Mouse (Mus musculus) NIH3T3 (cell line): ENCODE measurements at regions not wholly inside any gene's neighbourhood (a gene's known extent, or its start where the extent isn't known, plus 50 kb on each side); places are given as distances from the start of the nearest gene placed in this dataset.
"Not testable (repeated sequence)": the region's sequence is repeated elsewhere in the genome, so short reads cannot be mapped to it uniquely, and the experiment has no call there.

ENCODE experiments used
- DNase-seq: peaks from one replicate; pipeline ENCODE4 v3.0.0-alpha.2; 2012; ENCODE audit warnings: low read depth

DNA sequence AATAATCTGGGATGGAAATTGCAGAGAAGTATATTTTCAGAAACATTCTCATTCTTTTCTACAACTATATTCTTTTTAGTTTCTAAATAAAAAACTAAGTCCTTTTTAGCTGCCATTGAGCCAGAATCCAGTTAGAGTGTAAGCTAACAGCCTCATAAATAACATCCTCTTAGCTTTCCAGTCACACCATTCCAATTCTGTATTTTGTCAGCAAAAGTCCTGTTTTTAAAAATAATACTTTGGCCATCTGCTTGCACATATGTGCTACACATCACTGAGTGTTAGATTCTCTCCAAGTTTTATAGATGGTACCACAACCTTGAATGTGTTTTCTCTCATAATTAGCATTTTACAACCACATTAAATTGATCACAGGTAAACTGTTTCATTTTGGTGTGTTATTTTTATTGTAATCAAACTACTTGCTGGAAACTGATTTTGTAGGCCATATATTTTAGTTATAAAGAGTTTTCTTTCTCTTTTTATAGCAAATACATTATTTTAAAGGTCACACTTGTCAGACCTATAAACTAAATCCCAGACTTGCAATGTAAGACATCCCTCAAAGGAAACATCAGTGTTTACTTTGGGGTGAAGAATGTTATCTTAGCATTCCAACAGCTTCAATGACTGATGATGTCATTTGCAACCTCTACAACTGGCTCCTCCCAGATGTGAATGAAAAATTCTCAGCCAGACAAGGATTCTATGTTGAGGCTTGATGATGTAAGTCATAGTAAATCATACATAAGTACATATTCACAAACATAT, 1878.9 kb upstream of the Flrt2 start:
- no peak for DNase-seq

DNA sequence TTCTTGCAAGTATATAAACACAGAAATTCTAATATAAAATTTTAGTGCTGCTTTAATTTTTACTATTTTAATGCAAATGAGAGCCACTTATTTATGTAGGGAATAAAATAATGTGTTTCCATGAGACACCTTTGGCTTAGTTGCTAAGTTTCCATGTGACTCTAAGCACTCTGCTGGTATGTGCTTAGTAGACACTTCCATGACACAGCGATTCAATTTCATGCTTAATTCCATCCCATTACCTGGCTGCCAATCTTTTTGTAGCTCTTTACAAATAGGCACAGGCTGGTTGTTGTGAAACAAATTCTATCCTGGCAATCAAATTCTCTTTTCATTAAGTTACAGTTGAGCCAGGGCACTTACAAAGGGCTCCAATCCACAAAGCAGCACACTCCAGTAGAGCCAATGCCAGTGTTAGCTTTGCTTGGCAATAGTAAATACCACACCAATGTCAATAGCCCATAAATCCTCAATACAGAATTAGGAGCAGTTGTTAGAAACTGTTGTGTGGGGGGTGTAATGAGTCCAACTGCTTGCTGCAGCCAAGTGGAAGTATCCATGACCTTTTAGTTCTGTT, 1841.0 kb upstream of the Flrt2 start:
- no peak for DNase-seq

DNA sequence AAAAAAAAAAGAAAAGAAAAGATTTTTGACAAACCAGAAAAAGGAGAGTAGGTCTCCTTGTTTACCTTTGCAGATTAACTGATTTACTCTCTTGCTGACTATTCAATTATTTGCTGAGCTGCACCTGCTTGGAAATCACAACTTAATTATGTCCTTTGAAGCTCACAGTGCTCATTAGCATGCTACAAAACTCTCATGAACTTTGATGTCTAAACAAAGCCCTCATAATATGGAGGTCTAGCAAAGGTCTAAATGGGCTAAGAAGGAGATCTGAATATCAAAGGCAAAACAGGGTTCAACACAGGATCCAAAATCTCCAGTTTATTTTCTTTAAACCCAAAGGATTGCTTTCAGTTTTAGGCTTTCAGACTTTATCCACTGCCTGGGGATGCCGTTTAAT, 1840.4 kb upstream of the Flrt2 start:
- DNase-seq = no peak

DNA sequence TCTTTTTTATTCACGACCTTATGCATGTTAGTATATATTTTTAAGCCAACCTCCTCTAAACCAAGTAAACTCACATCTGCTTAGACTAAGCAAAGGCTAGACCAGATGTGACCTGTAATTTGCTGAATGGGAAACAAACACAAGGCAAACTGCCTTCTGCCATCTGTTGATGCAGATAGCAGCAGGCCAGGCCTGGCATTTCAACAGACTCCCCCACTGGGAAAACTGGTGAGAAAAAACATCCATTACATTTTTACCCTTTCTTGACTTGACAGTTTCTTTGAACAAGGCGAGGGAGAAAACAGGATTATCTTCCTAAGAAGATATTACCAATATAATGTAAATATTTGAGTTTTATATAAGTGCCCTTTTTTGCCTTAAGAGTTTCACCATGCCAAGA, 1806.1 kb upstream of the Flrt2 start:
- no peak for DNase-seq

DNA sequence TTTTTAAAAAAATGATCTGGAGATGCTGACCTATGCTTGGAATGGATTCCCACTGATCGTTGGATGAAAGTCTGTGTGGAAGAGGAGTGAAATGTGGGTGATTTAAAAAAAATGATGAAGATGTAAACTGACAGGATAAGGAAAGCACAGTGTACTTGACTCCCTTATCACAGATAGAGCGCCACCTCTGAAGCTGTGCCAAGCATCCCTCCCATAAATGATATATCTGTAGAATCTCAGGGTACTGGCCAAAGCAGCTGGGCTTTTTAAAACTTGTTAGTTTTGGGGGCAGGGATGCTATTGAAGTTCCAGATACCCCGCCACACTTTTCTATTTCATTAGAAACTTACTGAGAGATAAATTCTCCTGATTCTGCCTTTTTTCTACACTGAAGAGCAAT, 1801.9 kb upstream of the Flrt2 start:
- DNase-seq = no peak

DNA sequence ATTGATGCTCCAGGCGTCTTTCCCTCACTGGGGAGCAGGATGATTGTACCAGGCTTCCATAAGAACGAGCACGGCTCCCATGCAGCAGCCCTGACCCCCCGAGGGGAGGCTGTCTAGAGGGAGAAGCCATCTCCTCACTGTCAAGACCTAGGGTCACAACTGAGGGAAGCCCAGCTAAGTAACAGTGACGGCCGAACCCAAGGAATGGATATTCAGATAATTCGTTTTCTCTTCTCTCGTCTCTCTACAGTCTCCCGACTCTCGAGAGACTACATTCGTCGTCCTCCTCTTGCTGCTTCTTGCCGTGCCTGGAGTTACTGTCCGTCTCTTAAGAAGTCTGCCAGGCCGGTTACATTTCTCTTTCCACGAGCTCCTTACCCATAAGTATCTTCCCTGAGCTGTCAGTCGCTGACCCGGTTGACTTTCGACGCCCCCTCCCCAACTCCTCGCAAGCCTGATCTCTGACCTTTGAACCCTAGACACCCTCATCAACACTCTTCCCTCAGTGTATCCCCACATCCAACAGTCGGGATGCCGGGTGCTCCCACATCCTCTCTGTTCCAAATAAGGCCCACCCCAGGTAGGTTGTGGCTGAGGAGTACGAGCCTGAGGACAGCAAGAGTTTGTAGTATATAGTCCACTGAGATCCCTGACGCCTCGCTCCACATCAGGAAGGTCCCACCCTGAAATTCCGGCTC, 1763.3 kb upstream of the Flrt2 start:
- not testable (repeated sequence) for DNase-seq

DNA sequence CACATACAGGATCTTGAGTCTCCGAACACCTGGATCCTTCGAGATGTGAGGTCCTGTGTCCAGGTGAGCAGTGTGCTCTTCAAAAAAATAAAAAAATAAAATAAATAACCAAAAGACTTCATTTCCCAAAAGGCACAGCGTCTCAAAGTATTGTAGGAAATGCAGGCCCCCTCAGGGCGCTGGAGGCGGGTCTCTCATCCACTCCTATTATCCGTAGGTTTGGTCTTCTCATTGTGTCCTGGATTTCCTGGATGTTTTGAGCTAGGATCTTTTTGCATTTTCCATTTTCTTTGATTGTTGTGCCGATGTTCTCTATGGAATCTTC, 1762.8 kb upstream of the Flrt2 start:
- not testable (repeated sequence) for DNase-seq

DNA sequence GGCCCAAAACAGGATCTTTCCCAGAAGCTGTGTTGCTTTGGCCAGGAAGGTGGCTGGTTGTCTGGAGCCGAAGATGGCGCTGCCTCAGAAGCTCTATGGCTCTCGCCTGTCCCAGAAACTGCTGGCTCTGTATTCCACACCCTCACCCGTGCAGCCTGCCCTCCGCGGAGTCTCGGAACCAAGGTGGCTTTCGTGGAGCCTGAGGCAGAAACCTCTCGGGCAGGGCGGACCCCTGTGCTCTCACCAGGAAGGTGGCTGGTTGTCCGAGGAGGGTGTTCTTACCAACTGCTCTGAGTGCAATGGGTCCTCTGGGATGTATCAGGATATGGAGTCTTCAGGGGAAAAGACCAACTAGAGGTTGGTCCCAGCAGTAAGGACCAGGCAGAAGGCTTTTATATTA, 1761.8 kb upstream of the Flrt2 start:
- not testable (repeated sequence) for DNase-seq

DNA sequence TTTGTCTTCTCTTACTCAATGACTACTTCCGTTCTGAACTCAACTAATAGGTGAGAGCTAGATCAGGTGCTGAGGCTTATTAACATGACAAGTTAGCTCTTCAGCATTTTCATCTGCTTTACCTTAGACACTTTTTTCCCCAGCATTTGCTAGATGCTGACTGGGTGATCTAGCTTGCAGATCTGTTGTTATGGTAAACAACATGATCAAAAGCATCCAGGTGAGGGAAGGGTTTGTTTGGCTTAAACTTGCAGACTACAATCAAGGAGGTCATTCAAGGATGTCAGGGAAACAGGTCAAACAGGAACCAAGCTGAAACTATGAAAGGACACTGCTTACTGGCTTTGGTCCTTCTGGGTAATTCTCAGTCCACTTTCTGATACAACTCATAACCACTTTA, 1731.2 kb upstream of the Flrt2 start:
- DNase-seq = no peak

DNA sequence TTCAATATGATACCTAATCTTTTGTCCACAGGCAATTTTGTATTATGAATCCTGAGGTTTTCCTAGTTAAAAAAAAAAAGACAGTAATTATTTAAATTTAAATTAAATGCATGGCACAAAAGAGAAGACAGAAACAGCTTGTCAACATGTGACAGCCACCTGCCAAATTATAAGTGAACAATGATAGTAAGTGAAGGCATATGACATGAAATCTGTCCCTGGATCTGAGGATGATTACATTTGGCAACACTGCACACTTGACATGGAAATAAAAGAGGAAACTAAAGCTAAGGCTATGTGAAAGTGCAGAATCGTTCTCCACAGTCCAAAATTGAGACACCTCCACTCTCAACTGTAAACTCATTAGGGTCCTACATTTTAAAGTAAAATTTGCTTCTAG, 1710.7 kb upstream of the Flrt2 start:
- DNase-seq = no peak

DNA sequence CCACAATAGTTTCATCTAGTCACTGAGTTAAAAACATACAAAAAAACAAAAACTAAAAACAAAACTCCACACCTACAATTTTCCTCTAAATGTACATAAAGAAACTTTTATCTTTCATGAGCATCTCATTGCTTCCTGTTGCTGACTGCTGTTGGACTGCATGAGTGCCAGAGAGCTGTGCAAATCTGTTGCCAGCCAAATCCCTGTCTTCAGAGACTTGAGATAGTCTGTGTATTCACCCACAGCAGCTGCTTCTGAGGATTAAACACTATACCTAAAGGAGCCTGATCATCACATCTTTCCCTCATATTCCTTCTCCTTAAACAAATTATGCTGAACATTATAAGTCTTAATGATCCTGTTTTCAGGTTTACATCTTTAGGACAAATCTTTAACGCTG, 1700.5 kb upstream of the Flrt2 start:
- no peak for DNase-seq

DNA sequence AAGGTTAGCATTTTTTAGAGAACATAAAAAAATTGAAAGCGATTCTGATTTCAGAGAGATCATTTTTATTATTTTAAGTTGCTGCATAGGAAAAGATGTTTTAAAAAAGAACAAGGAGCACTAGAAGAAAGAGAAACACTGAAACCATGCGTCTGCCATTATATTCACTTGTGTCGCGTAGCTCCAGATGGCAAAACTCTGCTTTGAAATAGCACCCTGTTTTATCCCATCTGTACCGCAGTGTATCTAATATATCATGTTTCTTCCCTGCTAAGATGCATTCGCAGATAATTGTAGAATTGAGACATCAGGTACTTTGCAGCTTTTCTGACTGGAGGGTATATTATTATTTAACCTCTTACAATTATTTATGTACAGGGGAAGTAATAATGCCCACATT, 1698.2 kb upstream of the Flrt2 start:
- DNase-seq = no peak

DNA sequence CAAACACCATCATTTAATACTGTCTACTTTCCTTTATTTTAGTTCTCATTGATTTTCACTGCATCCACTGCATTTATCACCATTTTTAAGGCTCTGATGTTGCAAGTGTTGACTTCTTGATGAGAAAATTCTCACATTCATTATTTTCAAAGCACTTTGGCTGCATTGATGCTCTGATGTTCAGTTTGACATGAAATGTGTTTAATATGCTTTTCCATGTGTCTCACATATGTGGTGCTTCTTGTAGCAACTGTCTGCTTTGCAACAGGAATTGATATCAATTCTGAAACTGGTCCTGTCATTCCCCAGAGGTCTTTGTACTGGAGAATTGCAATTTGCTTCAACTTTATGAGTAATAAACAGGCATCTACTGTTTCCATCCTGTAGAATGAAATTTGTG, 1676.1 kb upstream of the Flrt2 start:
- DNase-seq = no peak

DNA sequence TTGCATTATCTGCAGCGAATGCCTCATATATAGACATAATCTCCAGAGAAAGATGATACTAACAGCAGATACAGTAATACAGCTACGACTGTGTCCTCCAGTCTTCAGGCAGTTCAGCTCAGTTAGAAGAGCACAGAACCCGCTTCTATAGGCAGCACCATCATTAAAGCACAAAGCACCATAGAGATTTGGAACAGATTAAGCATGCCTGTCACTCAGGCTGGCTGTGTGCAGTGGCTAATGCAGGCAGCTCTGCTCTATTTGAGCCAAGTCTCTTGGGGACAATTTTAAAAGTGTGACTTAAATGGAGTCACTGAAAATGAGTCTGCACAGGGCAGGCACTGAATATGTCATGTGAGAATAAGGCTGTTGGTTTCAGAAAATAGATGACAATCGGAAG, 1660.7 kb upstream of the Flrt2 start:
- DNase-seq = no peak

DNA sequence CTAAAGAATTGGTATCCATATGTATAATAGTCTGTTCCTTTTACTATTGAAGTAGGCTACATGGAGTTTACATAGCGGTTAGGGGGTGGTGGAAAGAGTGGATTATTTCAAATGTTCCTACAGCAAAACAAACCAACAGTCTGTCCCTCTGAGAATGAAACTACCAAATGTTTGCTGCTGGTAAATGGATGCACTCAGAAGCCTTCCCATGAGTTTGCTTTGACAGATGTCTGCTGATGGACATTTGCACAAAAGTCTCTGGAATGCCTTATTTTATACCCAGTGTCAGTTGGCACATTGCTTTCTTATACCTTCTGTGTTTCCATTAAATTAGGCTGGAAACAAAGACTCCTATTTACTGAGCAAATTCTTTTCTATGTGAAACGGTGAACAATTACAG, 1644.1 kb upstream of the Flrt2 start:
- no peak for DNase-seq

DNA sequence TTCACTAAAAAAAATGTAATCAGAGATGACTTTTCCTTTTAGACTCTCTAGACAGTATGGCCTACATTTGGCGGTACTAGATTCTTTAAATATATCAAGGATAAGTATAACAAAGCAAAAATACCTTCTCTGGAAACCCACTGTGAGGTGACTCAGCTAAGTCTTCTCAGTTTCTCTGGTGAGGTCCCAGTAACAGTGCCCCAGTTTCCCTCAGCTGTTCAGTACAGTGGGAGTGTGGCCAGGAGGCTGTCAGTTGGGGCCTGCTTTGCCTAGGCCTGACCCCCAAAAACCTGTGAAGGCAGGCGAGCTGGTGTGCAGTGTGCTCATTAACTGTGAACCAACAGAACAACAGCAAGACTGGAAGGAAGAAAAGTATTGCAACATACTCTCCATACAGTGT, 1634.3 kb upstream of the Flrt2 start:
- DNase-seq = no peak

DNA sequence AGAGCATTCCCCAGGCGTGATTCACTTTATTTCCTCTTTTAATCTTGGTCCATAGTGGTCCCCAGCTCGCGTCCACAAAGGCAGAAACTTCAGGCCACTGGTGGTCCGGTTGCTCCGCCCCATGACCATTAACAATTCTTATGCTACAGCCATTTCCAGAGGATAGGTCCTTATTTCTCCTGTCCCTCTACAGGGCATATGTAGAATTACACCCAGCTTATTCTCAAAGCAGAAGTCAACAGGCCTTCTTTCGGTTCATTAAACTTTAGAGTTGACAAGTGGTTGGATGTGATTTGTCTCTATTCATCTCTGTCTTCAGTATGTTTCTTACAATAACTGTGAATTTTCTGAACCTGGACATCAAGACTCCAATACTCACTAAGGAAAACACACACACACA, 1632.4 kb upstream of the Flrt2 start:
- DNase-seq = peak; percentile 2

DNA sequence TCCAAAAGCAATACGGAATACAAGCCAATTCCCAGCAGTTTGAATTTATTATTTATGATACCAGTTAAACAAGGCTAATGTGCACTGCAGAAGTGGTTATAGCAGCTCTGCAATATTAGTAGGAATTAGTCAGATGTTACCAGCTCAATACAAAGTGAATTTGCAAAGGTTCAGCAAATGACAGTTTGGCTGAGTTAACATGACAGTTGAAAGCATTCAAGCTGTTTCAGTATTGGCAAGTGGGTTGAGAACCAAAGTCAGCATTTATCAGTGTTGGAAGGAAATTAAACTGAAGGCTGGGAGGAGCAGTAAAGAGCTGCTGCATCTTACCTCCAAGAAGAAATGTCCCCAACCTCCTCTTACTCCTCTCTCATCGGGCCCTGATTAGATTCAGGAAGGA, 1631.7 kb upstream of the Flrt2 start:
- no peak for DNase-seq

DNA sequence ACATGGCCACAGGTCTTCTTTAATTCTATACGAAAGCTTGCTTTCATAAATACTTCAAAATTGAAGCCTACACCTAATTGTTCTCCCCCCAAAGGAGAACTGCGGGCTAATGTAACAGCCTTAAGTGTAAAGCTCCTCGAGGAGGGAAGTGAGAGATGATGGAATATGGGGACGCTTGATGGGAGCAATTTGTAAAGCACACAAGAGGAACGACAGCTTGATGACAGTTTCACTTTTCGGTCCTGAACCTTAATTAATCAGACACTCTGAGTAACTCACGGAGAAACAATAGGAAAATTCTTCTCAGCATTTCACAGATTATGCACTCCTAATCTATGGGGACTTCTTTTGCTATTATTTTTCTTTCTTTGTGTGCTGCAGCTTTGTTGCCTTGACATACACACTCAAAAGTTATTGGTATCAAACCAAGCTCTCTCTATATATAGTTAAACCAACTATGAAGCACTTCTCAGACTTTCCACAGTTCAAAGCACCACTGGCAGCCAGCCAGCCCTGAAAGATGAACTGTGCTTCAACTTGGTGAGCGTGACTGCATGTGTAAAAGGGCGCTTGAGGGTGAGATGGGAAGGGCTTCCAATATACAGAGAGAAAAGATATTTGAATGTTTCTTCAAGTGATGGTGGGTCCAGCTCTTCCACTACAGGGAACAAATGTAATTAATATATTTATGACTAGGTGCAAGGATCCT, 1625.4 kb upstream of the Flrt2 start:
- peak; percentile 5 for DNase-seq

DNA sequence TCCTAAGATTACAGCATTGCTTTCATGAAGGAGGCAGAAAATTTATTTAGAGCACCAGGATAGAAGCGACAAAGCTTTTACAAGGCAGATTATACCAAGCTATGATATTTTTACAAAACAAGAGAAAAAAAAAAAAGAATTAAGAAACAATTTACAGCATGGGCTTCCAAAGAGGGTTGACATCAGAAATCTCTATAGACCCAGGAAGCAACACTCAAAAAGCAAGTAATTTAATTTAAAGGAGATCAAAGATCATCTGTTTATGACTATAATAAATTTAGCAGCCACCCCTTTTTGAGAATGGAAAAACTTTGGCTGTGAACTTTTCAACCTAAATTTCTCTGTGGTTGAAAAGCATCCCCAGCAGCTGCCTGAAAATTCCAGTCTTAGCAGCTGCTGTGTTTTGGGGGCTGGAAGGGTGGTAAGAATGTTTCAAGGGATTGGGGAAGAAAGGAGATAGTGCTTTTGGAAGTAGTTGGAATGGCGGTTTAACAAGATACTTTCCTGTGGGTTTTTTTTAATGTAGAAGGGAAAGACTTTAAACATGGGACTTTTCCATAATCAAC, 1621.0 kb upstream of the Flrt2 start:
- no peak for DNase-seq

DNA sequence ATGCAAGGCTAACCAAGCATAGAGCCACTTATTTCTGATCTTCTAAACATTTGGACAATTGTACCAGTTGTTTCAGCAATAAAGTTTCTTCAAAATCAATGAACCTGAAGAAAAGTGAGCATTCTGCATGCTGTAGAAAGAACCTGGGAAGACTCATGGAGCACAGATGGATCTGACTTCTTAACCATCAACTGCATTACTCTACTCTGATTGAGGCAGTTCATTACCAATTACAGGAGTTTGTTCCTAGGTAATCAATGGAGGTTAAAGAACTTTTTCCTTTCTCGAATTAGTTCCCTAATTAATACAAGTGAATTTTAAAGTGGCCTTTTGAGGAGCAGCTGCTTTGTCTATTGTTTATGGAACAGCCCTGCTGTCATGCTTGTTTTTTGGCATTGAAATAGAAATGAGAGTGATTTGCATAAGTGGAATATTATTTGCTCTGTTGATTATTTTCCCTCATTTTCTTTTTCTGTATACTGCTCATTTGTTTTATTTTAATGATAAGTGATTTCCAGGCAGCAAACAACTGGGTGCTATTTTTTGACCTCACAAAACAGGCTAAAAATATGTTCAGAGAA, 1586.4 kb upstream of the Flrt2 start:
- DNase-seq = no peak

DNA sequence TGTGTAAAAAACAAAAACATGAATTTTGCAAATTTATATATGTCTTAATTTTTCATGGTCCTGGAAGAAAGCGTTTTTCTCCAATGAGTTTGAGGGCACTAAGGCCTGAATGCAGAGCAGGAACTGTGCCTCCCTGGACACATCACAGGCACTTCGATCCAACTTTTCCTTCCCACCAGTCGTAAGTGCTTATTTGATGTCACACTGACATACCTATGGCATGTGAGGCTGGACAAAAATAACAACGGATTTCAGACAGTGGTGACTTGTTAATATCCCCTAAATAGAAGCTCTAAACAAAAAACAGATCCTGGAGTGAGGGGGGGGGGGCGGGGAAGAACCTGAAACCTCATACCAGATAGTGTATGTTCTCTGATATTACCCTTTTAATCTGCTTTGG, 1541.9 kb upstream of the Flrt2 start:
- no peak for DNase-seq
